Mouse (Mus musculus): ENCODE results near the gene Arhgef18.

Gene Arhgef18

DNA sequence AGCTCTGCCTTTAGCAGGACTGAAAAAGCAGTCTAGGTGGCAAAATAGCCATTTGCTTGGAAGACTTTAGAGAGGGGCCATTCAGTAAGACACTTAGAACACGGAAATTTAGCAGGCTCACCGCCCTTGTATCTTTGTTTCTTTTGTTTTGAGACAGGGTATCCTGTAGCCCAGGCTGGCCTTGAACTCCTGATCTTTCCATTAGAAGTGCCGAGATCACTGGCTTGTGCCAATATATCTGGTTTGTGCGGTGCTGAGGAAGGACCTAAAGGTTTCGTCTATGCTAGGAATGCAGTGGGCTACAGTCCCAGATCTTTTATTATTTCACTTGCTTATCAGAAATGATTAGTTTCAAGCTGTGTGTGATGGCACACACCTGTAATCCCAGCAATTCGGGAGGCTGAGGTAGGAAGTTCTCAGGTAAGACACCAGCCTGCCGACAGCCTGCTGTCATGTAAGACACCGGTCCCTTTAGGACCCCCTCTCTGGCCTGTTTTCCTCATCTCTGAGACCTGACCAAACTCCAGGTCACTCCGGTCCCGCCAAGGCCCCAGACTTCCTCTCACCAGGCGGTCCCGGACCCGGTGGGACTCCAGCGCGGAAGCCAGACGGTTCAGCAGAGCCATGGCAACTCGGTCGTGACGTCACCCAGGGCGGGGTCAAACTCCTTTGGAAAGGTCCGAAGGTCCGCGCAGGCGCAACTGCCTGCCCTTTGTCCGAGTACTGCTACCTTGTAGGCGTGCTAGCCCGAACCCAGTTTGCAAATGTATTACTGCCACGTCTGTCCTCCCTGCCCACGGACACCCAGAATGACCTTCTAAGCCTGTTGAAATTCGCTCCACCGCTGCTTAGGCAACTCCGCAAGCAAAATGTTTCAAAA lies 74.4 kb downstream of the Arhgef18 start, which contains the start of gene Pex11g:
Gene Pex11g (minus strand): TSS at position 675 of the 880 bp plus-strand sequence.
- DNase-seq = peak; percentile 100

DNA sequence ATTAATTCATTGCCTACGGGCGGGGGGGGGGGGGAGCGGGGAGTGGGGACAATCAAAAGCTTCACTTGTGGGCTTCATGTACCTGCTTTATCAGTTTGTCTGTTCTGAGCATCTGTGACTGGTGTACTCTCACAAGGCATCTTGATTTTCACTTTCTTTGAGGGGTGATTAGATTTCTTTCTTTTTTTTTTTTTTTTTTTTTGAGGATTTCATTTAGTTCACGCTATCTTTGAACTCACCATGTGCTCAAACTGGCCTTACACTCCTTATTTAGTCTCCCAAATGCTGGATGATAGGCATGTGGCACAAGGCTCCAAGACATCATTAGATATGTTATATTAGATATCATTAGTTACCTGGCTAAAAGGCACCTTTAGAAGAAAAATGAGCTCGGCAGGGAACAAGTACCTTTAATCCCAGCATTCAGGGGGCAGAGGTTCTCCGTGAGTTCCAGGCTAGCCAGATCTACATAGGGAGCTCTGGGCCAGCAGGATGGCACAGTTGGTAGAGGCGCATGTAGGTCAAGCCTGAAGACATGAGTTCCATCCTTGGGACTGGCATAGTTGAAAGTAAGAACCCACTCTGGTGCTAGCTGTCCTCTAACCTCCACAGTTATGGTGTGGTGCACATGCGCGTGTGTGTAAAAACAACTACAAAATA lies 75.2 kb downstream of the Arhgef18 start:
- DNase-seq = no peak

DNA sequence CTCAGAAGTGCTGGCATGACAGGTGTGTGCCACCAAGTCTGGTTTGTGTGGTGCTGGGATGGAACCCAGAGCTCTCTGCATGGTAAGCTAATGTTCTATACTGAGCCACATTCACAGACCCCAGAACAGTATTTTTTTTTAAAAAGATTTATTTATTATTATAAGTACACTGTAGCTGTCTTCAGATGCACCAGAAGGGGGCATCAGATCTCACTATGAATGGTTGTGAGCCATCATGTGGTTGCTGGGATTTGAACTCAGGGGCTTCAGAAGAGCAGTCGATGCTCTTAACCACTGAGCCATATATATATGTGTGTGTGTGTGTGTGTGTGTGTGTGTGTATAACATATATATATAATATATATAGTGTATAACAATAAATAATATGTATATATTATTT lies 76.0 kb downstream of the Arhgef18 start:
- DNase-seq = no peak

DNA sequence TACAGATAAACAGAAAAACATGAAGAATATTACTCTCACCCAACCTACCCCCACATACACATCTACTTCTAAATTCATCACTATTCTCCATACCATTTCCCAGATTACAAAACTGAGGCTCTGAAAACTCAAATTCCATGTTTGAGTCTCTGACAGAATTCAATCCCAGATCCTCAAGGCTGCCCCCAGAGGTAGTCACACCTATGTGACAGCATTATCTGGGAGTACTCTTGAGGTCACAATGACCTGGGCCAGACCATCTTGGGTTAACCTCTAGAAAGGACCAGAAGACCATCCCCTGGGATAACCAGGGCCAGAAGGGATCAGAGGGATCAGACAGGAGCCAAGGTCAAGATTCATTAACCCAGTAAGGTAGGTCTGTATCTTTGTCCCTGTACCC lies 77.8 kb downstream of the Arhgef18 start, which contains the start of gene Tex45:
Gene Tex45 (plus strand): TSS at position 301 of the 400 bp plus-strand sequence.
- no peak for DNase-seq

DNA sequence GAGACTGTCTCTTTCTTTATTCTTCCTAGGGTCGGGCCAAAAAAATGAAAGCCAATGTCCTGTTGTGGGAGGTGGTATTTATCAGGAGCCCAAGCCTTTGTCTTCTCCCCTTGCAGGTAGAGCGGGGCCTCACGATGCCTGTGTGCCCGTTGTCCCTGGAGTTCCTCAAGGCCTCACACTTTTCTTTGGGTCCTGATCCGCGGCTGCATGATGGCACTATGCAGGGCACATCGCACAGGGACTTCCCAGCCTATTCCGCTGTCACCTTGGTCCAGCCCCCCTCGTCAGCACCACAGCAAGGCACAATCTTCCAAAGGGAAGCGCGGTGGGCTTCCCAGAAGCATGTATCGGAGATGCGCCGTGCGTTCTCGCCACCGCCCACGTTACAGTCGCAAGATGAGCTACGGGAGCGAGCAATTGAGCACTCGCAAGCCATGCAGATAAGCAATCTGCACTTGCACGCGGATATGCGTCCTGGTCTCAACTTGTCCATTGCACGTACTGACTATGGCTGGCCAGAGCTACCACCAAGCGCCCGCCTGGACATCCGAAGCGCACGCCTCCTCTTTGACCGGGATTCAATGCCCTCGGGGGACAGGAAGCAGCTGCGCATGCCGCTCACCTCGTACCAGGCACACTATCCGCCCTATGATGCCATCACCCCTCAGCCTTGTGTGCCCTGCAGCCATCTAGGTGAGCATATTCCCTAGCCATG lies 83.1 kb downstream of the Arhgef18 start:
- DNase-seq = no peak

DNA sequence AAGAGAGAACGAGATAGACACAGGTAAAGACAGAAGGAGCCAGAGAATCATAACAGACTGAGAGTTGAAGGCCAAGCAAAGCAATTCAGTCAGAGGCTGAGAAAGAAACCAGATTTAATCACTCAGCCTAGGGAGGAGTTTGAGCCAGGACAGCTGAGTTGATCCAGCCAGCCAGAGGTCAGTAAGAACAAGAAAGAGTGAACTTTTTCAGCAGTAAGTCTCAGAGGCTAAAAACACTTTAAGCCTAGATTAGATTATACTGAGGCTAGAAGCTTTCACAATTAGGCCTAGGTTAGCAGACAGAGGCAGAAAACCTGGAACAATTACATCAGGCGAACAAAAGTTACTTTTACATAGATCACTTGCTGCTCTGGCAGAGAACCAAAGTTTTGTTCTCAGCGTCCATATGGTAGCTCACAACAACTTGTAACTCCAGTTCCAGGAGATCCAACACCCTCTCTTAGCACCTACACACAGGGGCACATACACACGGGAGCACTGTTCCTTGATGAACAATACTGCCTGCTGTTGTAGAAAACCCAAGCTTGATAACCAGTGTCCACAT lies 87.5 kb downstream of the Arhgef18 start:
- DNase-seq = no peak

DNA sequence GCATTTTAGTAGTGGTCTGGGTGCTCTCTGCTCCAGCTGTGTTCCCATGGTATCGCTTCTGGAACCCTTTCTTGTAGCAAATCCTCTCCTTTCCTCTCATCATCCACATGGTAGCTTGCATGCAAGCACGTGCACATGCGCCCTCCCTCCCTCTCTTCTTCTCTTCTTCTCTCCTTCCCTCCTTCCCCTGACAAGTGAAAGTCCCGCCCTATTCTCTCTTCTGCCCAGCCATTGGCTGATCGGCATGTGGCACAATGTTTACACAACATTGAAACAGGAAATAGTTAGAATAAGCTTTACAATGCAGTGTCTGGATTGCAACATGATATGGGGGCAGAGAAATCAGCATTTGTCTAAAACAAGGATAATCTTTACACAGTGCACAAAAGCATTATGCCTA lies 88.8 kb downstream of the Arhgef18 start:
- no peak for DNase-seq

DNA sequence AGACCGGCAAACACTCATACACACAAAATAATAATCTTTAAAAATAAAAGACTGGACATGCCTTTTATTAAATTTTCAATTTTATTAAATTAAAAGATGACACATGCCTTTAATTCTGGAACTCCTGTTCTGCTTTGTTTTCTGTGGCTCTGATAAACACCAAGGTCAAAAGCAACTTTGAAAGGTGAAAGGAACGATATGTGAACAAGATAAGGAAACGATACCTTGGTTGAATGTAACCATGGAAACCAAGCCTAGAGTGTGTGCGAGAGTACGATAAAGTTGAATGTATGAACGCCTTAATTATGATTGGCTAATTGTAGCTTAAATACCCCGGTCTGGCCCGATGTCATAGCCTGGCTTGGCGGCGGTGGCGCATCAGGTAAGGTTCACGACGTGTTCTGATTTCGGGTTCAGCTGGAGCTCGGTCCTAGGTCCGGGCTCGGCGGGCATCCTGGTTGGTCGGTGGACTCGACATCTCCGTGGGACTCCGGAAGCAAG lies 89.5 kb downstream of the Arhgef18 start:
- DNase-seq = no peak

DNA sequence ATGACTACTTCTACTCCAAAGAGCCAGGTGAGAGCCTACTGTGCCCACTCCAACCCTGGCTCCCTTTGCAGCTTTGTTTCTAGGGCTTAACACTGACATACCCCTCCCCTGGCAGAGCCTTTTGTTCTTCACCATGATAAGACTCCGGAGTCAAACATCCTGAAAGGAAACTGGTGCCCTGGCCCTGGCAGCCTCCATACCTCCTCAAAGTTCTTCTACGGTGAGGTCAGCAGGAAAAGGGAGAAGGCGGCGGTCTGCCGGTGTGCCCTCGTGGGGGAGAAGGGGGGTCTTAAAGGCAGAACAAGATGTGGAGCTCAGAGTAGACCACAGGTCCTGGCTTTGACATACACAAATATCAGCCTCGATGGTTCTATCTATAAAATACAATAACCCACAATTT lies 90.7 kb downstream of the Arhgef18 start:
- no peak for DNase-seq

DNA sequence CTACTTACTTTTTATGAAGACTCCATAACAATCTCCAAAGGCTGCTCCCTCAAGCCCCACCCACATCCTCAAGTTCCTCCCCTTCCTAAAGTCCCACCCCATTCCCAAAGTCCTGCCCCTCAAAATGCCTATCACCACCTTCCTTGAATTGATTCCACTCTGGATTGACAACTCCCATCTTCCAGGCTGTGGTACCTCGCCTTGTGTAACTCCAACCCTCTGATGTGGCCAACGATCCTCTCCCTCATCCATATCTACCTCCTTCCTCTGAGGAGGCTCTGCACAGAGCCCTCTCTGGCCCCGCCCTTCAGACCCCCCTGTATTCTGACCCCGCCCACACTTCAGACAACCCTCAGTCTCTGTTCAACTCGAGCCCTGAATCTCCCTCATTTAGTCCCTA lies 92.4 kb downstream of the Arhgef18 start:
- no peak for DNase-seq

DNA sequence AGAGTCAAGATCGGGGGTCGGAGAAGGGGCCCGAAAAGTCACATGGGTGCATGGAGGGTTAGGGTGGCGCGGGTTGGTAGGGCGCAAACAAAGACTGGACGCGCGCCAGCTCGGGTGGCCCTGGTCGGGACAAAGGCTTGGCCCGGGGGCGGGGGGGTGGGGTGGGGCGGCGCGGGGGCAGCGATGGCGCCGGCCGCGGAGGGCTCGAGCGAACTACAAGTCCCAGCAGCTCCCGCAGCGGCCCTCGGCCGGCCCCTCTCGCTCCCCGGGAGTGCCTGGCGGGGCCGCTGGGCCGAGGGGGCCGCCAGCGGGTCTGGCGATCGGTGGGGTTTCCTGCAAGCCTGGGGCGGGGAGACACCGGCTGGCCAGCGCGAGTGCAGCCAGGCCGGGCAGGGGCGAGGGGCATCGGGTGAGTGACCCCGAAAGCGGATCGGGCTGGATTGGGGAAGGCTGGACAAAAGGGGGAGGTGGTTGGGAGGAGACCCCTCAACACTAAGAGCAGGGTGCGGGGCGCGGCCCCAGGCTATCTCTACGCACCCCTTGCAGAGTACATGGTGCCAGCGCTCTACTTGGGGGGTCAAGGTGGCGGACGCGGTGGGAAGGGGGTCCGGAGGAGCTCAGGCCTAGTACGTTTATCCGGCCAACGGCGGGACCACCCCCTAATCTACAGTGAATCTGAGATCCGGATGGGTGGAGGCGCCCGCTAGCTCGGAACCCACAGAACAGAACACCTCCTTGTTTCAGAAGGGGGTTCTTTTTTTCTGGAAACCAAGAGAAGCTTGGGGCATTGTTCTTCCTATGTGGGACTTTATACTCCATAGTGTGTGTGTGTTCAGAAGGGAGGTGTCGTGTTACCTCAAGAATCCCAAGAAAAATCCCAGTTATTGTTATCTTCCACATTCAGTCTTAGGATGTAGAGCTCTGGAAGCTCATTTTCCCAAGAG lies 100.4 kb downstream of the Arhgef18 start, which contains the start of gene Zfp358:
Gene Zfp358 (plus strand): TSS at position 238 of the 944 bp plus-strand sequence.
- peak; percentile 64 for DNase-seq

DNA sequence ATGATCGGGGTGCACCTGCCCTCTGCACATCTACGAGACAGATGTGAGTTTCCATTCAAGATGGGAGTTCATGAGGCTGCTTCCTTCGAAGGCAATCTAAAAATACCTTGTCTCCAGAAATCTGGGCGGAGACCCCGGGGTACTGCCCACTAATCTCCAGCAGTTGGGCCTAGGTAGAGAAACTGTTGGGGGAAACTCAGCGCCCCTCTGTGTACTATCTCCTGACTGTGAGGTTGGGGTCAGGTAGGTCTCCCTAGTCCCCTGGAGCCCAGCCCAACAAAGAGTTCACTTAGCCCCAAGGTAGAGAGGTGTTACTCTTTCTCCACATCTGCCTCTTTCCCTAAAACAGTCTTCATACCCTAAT lies 101.0 kb downstream of the Arhgef18 start:
- no peak for DNase-seq

DNA sequence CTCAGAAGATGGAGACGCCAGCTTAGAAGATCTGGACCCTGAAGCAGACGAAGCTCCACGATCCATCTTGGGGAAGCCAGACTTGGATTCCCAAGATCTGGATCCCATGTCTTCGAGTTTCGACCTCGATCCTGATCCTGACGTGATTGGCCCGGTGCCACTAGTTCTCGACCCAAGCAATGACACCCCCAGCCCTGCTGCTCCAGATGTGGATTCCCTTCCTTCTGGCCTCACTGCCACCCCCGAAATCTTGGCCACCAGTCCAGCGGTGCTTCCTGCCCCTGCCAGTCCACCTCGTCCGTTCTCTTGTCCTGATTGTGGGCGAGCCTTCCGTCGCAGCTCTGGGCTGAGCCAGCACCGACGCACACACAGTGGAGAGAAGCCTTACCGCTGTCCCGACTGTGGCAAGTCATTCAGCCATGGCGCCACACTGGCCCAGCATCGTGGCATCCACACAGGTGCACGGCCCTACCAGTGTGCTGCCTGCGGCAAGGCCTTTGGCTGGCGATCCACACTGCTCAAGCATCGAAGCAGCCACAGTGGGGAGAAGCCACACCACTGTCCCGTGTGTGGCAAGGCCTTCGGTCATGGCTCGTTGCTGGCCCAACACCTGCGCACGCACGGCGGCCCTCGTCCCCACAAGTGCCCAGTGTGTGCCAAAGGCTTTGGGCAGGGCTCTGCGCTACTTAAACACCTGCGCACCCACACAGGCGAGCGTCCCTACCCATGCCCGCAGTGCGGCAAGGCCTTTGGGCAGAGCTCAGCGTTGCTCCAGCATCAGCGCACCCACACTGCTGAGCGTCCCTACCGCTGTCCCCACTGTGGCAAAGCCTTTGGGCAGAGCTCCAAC lies 103.0 kb downstream of the Arhgef18 start:
- DNase-seq = no peak

DNA sequence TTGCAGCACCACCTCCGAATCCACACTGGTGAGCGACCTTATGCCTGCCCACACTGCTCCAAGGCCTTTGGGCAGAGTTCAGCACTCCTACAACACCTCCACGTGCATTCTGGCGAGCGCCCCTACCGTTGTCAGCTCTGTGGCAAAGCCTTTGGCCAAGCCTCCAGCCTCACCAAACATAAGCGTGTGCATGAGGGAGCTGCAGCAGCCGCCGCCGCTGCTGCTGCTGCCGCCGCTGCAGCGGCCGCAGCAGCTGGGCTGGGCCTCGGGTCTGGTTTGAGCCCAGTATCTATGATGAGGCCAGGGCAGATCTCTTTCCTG lies 103.6 kb downstream of the Arhgef18 start:
- no peak for DNase-seq

DNA sequence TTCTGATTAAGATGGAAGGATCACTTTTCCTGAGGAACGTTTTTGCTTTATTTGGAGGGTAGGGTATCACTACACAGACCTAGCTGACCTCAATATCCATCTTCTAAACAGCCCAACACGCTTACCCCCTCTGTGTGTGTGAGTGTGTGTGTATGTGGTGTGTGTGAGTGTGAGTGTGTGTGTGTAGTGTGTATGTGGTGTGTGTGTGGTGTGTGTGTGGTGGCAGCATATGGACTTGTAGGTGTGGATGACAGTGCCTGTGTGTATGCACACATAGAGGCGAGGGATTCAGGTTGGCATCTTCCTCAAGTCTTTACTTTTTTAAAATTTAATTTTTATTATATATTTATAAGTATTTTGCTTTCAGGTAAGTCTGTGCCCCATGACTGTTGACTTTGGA lies 105.8 kb downstream of the Arhgef18 start:
- DNase-seq = no peak

DNA sequence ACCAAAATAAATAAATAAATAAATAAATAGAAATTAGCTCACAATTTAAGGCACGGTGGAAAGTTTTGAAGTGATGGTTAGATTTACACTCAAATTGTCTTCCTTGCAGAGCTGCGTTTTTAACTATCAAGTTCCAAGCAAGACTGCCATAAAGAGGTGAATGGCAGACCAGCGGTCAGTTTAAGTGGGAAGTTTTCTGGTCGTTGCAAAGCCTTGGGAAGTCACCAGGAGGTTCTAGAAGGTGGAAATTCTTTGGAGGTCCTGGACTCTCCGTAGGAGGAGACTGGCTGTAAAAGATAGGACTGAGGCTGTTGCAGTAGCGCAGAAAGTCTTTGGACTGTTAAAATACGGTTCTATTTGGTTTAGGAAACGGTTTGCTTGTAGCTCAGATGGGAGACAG lies 106.9 kb downstream of the Arhgef18 start:
- DNase-seq = no peak

DNA sequence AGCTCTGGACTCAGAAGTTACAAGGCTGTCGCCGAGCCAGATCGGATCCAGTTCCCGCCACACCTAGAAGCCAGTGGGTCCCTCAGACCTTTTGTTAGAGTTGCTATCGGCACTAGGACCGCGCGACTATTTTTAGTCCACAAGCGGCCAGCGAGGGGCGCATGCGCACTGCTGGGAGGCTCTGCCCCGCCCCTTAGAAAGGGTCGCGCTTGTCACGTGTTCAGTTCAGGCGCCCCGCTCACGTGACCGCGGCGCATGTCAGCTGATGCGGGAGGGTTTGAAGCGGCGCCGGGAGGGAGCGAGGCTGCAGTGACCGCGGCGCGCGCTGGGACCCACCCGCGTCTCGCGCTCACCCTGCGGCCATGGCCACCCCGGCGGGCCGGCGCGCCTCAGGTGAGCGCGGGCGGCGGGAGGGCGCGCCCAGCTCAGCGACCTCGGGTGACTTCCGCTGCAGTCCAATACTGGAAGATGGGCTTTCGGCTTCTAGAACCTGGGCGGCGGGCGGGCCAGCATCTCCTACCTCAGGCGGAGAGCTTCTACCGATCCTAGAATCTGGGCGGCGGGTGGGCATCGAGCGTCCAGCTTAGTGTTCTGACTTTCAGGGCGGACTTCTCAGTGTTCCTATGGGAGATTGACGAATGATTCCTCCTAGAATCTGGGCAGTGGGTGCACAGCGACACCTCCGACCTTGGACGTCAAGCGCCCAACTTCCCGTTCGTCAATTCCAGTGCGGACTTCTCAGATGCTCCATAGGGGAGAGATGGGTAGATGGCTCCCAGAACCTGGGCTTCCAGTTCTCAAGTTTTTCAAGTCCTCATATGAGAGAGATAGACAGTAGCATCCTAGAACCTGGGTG lies 107.7 kb downstream of the Arhgef18 start, which contains the start of gene Mcoln1:
Gene Mcoln1 (plus strand): TSS at position 223 of the 856 bp plus-strand sequence.
- peak; percentile 99 for DNase-seq

DNA sequence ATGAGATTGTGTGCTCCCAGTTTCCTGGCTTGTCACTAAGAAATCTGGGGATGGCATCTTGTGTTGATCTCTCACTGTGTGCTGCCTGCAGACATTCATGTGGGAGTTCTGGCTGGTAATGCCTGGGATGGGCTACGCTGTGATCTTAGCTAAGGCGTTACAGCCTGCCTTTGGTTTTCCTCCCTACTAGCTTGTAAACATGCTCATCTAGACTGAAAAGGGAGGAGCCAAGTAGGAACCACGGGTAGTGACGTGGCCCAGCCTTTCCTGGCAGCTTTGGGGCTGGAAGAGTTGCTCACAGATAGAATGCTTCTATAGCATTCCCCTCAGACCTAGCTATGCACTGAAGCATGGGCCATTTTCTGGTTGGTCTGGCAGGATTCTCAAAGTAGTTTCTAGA lies 109.4 kb downstream of the Arhgef18 start:
- DNase-seq = no peak
